Mouse (Mus musculus): ENCODE measurements around the gene Sh3bp5l. TPM values are rescaled to one million over a fixed set of nuclear protein-coding genes. Genes with fewer than 3 reads are reported as not detected.

The Sh3bp5l gene
- 50.7 and 52.0 TPM in 2 replicates for polyA plus RNA-seq (2016; fragmentation: Nextera tagmentation; extraction: Ambion mirVana)

DNA sequence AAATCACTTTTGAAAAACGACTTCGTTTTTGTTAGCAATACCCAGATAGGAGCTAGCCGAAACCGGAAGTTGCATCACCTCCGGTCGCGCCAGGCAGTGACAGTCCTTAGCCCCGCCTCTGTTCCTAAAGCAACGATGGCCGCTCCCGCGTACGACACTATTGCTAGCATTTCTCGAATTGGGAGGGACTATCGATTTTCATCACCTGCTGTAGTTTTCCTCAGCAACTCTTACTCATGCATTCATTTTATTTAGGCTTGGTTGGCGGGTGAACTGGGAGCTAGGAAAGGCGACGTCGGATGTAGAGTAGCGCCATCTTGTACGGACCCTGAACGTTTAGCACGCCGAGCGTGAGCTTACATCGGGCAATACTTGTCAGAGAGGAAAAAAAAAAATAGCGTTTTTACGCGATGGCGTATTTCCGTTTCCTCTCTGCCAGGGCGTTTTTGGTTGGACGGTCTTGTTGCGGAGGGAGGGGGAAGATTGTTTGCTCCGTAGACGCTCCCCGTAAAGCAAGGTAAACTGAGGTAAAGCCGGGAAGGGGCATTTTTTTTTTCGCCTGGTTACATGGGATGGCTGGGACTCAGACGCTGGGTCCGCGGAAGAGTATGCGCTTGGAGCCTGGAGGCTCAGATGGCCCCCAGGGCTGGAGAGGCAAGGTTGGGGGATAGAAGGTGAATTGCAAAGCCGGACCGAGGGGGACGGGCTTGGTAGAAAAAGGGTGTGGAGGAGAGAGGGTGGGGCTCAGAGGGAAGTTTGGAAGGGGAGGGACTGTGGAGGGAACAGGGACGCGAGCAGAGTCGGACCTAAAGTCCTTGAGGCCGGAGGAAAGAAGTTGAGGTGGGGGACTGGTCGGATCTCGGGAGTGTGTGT, at the start of gene Sh3bp5l, which contains the start of gene Zfp672:
TSS of gene Sh3bp5l (plus strand) at position 449 of the 873 bp plus-strand sequence.
TSS of gene Zfp672 (minus strand) at position 64 of the 873 bp plus-strand sequence.
- under 1% methylated on average over 52 of the region's 52 CpGs for whole genome bisulfite sequencing
- Histone ChIP-seq H3K36me3 (peaks cover 53% of the 10 kb centered on the region), H3K9me3 (no peaks in the 10 kb centered on the region), H3K27ac (peak within 1 kb of the TSS; percentile 94), H3K27me3 (ENCODE audit: insufficient read depth, poor library complexity, severe bottlenecking) (no peaks in the 10 kb centered on the region), H3K4me3 (peak within 1 kb of the TSS; percentile 73), H3K4me1 (replicated peaks) (peaks cover 31% of the 10 kb centered on the region)
- peak; percentile 92 for DNase-seq (ENCODE audit: low spot score)

DNA sequence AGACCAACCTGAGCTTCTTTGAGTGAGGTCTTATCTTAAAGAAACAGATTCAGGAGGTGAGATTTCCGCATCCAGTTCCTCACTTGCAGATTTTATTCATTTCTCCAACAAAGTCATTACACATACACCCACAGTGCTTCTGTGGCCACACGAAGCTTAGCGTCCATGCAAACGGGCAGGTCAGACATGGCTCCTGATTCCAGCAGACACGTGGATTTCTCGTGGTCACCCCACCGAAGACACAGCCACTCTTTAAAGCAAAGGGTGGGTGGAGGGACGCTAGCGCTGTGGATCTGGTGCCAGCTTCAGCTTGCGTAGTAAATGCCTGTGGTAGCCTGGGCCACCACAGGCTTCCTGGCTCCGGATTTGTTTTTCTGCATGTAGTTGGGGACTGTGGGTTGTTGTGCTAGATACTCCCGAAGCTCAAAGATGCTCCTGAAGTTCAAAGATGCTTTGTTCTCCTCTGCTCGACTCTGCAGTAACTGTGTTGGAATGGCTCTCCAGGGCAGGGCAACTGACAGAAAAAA, 48.5 kb upstream of the Sh3bp5l start:
- no peak for DNase-seq (ENCODE audit: low spot score)
- no peak overlapping the region for H3K4me3 ChIP-seq
- no peaks in the 10 kb centered on the region for H3K9me3 ChIP-seq
- no peak overlapping the region for H3K27ac ChIP-seq
- 86% methylated on average over 13 of the region's 13 CpGs for WGBS
- H3K4me1 ChIP-seq (replicated peaks): no peaks in the 10 kb centered on the region
- H3K36me3 ChIP-seq: no peaks in the 10 kb centered on the region
- H3K27me3 ChIP-seq (ENCODE audit: insufficient read depth, poor library complexity, severe bottlenecking): no peaks in the 10 kb centered on the region

DNA sequence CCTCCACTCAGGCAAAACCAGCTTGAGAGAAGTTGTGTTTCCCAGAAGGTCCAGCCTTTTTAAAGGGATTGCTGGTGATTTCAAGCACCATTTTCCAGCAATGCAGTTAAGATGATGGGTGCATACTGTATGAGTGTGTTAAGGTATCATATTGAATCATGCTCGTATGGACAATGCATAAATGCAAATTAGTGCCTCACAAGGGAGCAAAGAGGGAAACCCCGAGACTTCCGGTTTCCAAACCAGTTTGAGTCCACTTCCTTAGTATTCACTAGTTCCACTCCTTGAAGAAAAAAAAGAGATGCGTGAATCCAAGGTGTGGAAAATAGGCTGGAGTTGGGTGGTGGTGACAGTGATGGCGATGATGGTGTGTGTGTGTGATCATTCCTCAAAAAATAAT, 48.0 kb upstream of the Sh3bp5l start:
- Histone ChIP-seq H3K27me3 (ENCODE audit: insufficient read depth, poor library complexity, severe bottlenecking) (no peaks in the 10 kb centered on the region), H3K9me3 (no peaks in the 10 kb centered on the region), H3K36me3 (no peaks in the 10 kb centered on the region), H3K27ac (no peak overlapping the region), H3K4me3 (no peak overlapping the region), H3K4me1 (replicated peaks) (no peaks in the 10 kb centered on the region)
- WGBS: 86% methylated on average over 5 of the region's 5 CpGs
- DNase-seq (ENCODE audit: low spot score): no peak

DNA sequence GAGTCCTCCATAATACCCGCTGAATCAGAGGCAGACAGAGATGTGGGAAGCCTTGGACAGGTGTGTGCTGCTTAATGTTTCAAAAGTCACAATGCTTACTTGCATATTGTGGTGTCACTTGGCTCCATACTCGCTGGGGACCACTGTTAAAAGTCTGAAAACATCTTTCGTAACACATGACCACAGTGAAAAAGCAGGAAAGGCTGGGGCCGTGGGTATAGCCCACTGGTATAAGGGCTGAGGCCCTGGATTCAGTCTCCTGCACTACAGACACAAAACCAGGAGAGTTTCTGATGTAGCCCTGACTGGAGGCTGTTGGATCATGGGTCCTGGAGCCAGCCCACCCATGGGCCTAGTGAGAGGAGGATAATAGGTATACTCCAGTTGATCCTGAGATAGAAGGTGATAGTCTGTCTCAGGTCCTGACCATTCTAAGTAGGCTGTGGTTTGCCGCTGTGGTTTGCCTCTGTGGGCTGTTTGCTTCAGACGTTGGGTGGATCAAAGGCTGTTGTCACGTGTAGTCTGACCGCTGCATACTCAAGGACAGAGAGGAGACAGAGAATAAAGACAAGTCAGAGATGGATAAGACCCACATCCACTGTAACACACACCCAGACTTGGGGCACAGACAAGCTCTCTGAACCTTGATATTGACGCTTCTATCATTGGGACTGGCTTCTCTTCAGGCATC, 40.4 kb upstream of the Sh3bp5l start:
- Histone ChIP-seq H3K4me1 (replicated peaks) (no peaks in the 10 kb centered on the region), H3K9me3 (0 out of 2 replicates have a peak, but pooled peaks cover 1% of the 10 kb centered on the region), H3K4me3 (no peak overlapping the region), H3K27ac (no peak overlapping the region), H3K27me3 (ENCODE audit: insufficient read depth, poor library complexity, severe bottlenecking) (no peaks in the 10 kb centered on the region), H3K36me3 (no peaks in the 10 kb centered on the region)
- no peak for DNase-seq (ENCODE audit: low spot score)
- 80% methylated on average over 9 of the region's 9 CpGs for WGBS

DNA sequence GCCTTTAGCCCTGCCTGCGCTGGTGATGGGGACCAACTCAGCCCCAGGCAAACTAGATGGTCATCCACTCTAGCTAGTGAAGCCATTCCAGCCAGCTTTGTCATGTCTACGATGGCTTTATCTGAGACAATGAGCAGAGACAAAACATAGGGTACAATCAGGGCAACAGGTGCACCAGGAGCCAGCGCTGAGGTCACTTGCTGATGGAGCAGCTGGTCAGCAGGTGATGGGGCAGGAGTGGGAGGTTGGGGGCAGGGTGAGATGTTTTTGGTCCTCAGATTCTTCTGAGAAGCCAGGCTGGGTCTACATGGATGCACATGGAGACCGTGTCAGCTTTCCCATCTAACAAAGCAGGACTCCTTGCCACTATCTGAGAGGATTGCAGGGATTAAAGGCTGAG, 39.7 kb upstream of the Sh3bp5l start:
- Histone ChIP-seq H3K27ac (no peak overlapping the region), H3K36me3 (no peaks in the 10 kb centered on the region), H3K27me3 (ENCODE audit: insufficient read depth, poor library complexity, severe bottlenecking) (no peaks in the 10 kb centered on the region), H3K9me3 (0 out of 2 replicates have a peak, but pooled peaks cover 3% of the 10 kb centered on the region), H3K4me3 (no peak overlapping the region), H3K4me1 (replicated peaks) (no peaks in the 10 kb centered on the region)
- no peak for DNase-seq (ENCODE audit: low spot score)
- 84% methylated on average over 4 of the region's 4 CpGs for WGBS

DNA sequence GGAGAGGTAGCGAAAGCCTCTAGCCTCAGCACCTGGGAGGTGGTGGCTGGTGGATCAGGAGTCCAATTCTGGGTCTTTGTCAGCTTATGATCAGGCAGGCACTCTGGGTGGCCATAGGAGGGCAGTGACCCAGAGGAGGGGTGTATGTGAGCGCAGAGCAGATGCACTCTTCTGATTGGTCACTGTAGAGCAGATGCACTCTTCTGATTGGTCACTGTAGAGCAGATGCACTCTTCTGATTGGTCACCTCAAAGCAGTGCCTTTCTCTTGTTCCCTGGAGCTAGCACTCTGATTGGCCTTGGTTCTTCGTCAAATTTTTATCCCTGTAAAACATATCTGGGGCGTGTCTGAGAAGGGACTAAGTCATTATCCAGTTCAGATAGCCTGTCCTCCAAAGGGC, 37.7 kb upstream of the Sh3bp5l start:
- H3K9me3 ChIP-seq: 0 out of 2 replicates have a peak, but pooled peaks cover 3% of the 10 kb centered on the region
- no peak for DNase-seq (ENCODE audit: low spot score)
- 48% methylated on average over 4 of the region's 4 CpGs for WGBS
- no peaks in the 10 kb centered on the region for H3K27me3 ChIP-seq (ENCODE audit: insufficient read depth, poor library complexity, severe bottlenecking)
- no peaks in the 10 kb centered on the region for H3K4me1 ChIP-seq (replicated peaks)
- no peak overlapping the region for H3K4me3 ChIP-seq
- no peaks in the 10 kb centered on the region for H3K36me3 ChIP-seq
- no peak overlapping the region for H3K27ac ChIP-seq

DNA sequence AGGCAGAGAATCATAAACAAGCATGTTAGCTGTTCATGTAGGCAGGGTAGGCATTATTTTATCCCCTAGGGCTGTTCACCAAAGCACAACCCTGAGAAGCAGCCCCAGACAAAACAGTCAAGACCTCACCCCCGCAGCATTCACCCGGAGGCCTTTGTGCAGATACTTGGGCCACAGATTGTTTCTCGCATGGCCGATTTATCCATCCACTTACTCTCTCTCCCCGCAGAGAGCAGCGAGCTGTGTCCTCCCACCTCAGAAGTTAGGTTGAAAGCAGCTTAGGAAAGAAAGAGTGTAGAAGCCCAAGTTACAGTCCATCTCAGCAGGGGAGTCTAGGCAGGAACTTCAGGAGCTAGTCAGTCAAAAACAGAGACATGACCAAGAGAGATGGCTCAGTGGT, 33.1 kb upstream of the Sh3bp5l start:
- Histone ChIP-seq H3K27ac (no peak overlapping the region), H3K36me3 (no peaks in the 10 kb centered on the region), H3K4me3 (no peak overlapping the region), H3K27me3 (ENCODE audit: insufficient read depth, poor library complexity, severe bottlenecking) (no peaks in the 10 kb centered on the region), H3K4me1 (replicated peaks) (peaks cover 4% of the 10 kb centered on the region; the same call in 1 of the 2 replicates), H3K9me3 (0 out of 2 replicates have a peak, but pooled peaks cover 3% of the 10 kb centered on the region)
- WGBS: 52% methylated on average over 6 of the region's 6 CpGs
- DNase-seq (ENCODE audit: low spot score): no peak

DNA sequence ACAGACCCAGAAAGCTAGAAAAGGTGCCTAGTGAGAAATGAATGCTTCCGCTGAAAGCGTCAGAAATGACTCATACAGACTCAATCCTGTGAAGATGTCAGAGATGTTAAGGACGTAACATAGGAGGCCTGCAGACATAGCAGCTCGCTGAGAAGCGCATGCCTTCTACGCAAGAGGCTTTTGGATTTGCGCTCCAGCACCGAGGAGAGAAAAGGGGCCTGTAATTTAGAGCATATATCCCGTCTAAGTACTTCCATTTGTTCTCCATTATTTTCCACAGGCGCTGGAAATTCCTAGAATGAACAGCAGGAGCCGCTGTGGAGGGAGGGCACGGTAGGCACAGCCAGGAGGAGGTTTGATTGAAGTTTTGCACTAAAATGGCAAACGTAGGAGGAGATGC, 29.5 kb upstream of the Sh3bp5l start:
- DNase-seq (ENCODE audit: low spot score): peak; percentile 84
- H3K4me1 ChIP-seq (replicated peaks): peaks cover 11% of the 10 kb centered on the region
- H3K9me3 ChIP-seq: no peaks in the 10 kb centered on the region
- H3K36me3 ChIP-seq: no peaks in the 10 kb centered on the region
- H3K27ac ChIP-seq: 0 out of 2 replicates have a peak overlapping the region, but pooled peaks have one; percentile 29
- no peaks in the 10 kb centered on the region for H3K27me3 ChIP-seq (ENCODE audit: insufficient read depth, poor library complexity, severe bottlenecking)
- WGBS: 15% methylated on average over 13 of the region's 13 CpGs
- peak overlapping the region; percentile 55 for H3K4me3 ChIP-seq

DNA sequence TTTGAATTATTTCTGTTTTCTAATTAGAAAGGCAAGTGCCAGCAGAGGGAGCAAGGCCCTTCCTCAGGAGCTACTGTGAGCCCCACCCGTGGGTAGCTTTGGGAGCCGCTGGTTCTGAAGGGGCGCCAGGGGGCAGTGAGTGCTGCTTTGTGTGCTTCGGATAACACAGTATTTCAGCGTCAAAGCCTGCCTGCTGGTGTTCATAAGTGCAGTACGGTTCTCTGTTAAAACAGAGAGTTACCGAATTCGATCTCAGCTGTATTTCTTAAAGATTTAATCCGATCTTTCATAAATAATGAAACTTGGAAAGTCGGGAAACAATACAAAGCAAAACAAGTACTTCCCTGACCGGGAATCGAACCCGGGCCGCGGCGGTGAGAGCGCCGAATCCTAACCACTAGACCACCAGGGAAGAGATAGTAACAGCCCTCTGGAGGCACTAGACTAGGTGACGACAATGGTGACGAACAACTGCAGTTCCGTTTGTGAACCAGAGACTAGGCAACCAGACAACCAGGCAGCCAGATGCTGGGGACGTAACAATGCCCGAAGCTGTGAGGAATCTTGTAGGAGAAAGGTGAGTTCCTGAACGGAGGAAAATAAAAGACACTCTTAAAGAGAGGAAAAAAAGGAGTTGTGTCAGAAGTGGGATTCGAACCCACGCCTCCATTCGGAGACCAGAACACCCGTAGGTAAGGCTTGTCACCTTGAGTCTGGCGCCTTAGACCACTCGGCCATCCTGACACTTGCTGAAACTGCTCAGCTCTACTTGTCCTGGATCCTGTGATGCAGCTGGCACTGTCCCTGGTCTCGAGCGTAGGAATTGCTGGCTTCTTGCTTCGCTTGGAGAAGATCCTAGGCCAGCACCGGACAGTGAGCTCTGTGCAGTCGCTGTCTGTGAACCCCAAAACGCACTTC, 28.4 kb upstream of the Sh3bp5l start:
- Histone ChIP-seq H3K27ac (peak overlapping the region; percentile 84), H3K27me3 (ENCODE audit: insufficient read depth, poor library complexity, severe bottlenecking) (no peaks in the 10 kb centered on the region), H3K9me3 (no peaks in the 10 kb centered on the region), H3K4me3 (peak overlapping the region; percentile 55), H3K36me3 (no peaks in the 10 kb centered on the region), H3K4me1 (replicated peaks) (peaks cover 21% of the 10 kb centered on the region)
- DNase-seq (ENCODE audit: low spot score): peak; percentile 99
- under 1% methylated on average over 36 of the region's 36 CpGs for WGBS

DNA sequence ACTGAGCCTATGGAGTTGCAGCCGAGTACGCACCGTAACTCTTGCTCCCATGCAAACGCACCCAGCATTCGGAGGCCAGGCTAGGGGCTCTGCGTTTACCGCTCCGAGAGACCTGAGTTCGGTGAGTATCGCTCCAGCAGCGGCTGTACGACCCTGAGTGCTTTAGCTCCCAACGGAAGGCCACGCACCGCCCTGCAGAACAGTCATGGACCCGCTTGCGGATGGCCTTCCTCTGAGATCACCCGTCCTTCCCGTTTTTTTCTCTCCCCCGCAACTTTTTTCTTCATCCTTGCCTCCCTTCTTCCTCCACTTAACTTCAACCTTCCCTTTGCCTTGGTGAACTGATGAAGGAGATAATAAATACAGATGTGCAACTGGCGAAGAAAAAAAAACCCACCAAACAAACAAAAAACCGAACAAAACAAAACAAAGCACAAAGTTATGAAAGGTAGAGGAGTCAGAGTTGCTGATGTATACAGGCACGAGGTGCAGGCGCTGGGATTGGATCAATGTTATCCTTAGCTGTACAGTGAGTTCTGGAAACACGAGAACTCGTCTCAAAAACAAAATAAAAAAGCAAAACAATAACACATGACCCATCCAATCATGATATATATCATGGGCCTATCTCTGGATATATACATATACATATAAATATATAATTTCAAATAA, 27.6 kb upstream of the Sh3bp5l start:
- H3K36me3 ChIP-seq: no peaks in the 10 kb centered on the region
- H3K9me3 ChIP-seq: no peaks in the 10 kb centered on the region
- H3K4me3 ChIP-seq: peak overlapping the region; percentile 55
- peak overlapping the region; percentile 84 for H3K27ac ChIP-seq
- WGBS: 1% methylated on average over 26 of the region's 26 CpGs
- H3K4me1 ChIP-seq (replicated peaks): peaks cover 29% of the 10 kb centered on the region
- H3K27me3 ChIP-seq (ENCODE audit: insufficient read depth, poor library complexity, severe bottlenecking): no peaks in the 10 kb centered on the region
- DNase-seq (ENCODE audit: low spot score): no peak

DNA sequence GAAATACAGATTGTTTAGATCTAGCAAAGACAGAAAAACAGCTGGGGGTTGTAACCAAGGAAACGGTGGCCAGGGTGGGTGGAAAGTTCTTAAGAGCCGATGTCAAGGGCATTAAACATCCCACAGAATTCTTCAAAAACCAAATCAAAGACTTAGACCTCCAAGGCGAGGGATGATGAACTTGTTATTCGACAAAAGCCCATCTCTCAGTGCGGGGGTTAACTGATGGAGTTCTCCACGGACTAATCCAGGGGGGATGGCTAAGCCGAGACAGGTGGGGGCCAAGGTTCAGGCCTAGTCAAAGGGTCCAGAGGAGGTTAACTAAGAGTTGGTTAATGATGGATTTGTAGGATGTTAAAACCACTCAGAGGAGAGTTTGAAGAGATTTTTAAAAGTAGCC, 26.9 kb upstream of the Sh3bp5l start:
- Histone ChIP-seq H3K36me3 (no peaks in the 10 kb centered on the region), H3K4me3 (peak overlapping the region; percentile 43), H3K27me3 (ENCODE audit: insufficient read depth, poor library complexity, severe bottlenecking) (no peaks in the 10 kb centered on the region), H3K27ac (no peak overlapping the region), H3K9me3 (no peaks in the 10 kb centered on the region), H3K4me1 (replicated peaks) (peaks cover 33% of the 10 kb centered on the region)
- no peak for DNase-seq (ENCODE audit: low spot score)
- 20% methylated on average over 7 of the region's 7 CpGs for WGBS
